In genomic region chr7:15982729-15983407, GRCm38 (mm10) we compare ENCODE assay signal across 8 mouse cellular contexts. TPM values are rescaled to one million over a fixed set of nuclear protein-coding genes. Genes with fewer than 3 reads are reported as not detected.
A peak's percentile ranks its signal among the peaks of the same experiment; 100 is the strongest.
DNase-seq lines count a peak whose midpoint lies in the region; ATAC-seq lines count a peak whose summit lies in the region.
"Had no signal": no experiment of that assay in that cellular context is flagged by ENCODE, and none has a peak within 500 bp of the region (broad histone marks: within the 10 kb centered on the region; RNA-seq: fewer than 3 reads in every experiment).

No protein-coding gene starts in this region.

- no peaks in the 10 kb centered on the region for H3K27me3 ChIP-seq in kidney, embryonic 14.5 days (ENCODE audit: control insufficient read depth, insufficient read depth, low read length)
- H3K27me3 ChIP-seq: lung, embryonic 15.5 days had no signal

- no peaks in the 10 kb centered on the region for H3K4me1 ChIP-seq in kidney, embryonic 14.5 days (ENCODE audit: control insufficient read depth, insufficient read depth, low read length)
- H3K4me1 ChIP-seq: lung, embryonic 15.5 days had no signal

- no peak overlapping the region for H3K4me3 ChIP-seq in kidney, embryonic 14.5 days (ENCODE audit: low read length)
- H3K4me3 ChIP-seq: lung, embryonic 15.5 days had no signal

- peak; percentile 65 for DNase-seq in kidney, adult 9 months
- peak; percentile 52 for DNase-seq in Muller cell, postnatal 12 days (ENCODE audit: inconsistent ontology term)
- DNase-seq in urinary bladder, postnatal 36 days (ENCODE audit: low spot score in 2 of 2): no peak
- no peak for DNase-seq in spleen, postnatal 14 days (ENCODE audit: low spot score in 2 of 2)

- no peak overlapping the region for H3K9ac ChIP-seq in kidney, embryonic 14.5 days (ENCODE audit: low read depth, low read length)
- H3K9ac ChIP-seq: lung, embryonic 15.5 days had no signal

- ATAC-seq in kidney, embryonic 14.5 days (ENCODE audit: low FRiP score, low TSS enrichment): no peak
- ATAC-seq in CD4-positive, CD25-positive, alpha-beta regulatory T cell, adult 4 months: peak; percentile 88
- peak; percentile 79 for ATAC-seq in inflammation-experienced regulatory T-cells, adult 6 months

- H3K36me3 ChIP-seq in kidney, embryonic 14.5 days (ENCODE audit: control insufficient read depth, insufficient read depth, low read length): peaks cover 51% of the 10 kb centered on the region

- no peak overlapping the region for H3K4me2 ChIP-seq in kidney, embryonic 14.5 days (replicated peaks; ENCODE audit: low read depth, low read length)
- H3K4me2 ChIP-seq: lung, embryonic 15.5 days had no signal

- H3K9me3 ChIP-seq in kidney, embryonic 14.5 days (ENCODE audit: control insufficient read depth, low read length): no peaks in the 10 kb centered on the region
- H3K9me3 ChIP-seq: lung, embryonic 15.5 days had no signal

- H3K27ac ChIP-seq in kidney, embryonic 14.5 days (ENCODE audit: low read depth, low read length): no peak overlapping the region
- H3K27ac ChIP-seq: lung, embryonic 15.5 days had no signal

- 41% methylated on average over 4 of the region's 4 CpGs for WGBS in kidney, embryonic 14.5 days

RNA-seq across cellular contexts. Expression of gene Ehd2, which starts 15.5 kb away (rescaled TPM):
- polyA plus RNA-seq in kidney, embryonic 14.5 days (2014; fragmentation: Nextera tagmentation; extraction: Ambion mirVana): 17.7 and 22.3 TPM in 2 replicates
- polyA plus RNA-seq in CD4-positive, CD25-positive, alpha-beta regulatory T cell, adult 4 months (2017; shearing (Covaris generic)): under 1 TPM; 0.07 to 0.15 TPM
- polyA plus RNA-seq in inflammation-experienced regulatory T-cells, adult 6 months (2017; shearing (Covaris generic)): under 1 TPM in 2 of 3 experiments, not detected in 1; 0.19 to 0.34 TPM

RNA-seq across cellular contexts. Expression of gene Nop53, which starts 37.0 kb away (rescaled TPM):
- 203 and 216 TPM in 2 replicates for polyA plus RNA-seq in kidney, embryonic 14.5 days (2014; fragmentation: Nextera tagmentation; extraction: Ambion mirVana)
- 100 to 1,000 TPM; 244 to 324 TPM for polyA plus RNA-seq in CD4-positive, CD25-positive, alpha-beta regulatory T cell, adult 4 months (2017; shearing (Covaris generic))
- 100 to 1,000 TPM; 272 to 320 (median 288) TPM for polyA plus RNA-seq in inflammation-experienced regulatory T-cells, adult 6 months (2017; shearing (Covaris generic))

Comparison
In these comparisons a context has a peak if more than half of its experiments do, and no peak if none do; other contexts are left out.
1. DNase-seq: peak in kidney, adult 9 months (single experiment) and Muller cell, postnatal 12 days (single experiment); none in urinary bladder, postnatal 36 days (0 of 2) and spleen, postnatal 14 days (0 of 2).
2. RNA of gene Ehd2, which starts 15.5 kb away (polyA plus RNA-seq): 17.7 to 22.3 TPM in kidney, embryonic 14.5 days; 0.19 to 0.34 TPM in inflammation-experienced regulatory T-cells, adult 6 months and 0.07 to 0.15 TPM in CD4-positive, CD25-positive, alpha-beta regulatory T cell, adult 4 months; every median in the first group is over 10 times any median in the second.